Mouse (Mus musculus) cerebellum, adult 8-10 months (tissue): Measurements from ENCODE around the gene Wnt1.

ENCODE experiments used
- DNase-seq: peaks from one replicate; pipeline ENCODE4 v3.0.0; 2022

Gene Wnt1

GRCm38 (mm10) chr15:98839161-98839560, 49.5 kb downstream of the Wnt1 start:
- no peak for DNase-seq

DNA sequence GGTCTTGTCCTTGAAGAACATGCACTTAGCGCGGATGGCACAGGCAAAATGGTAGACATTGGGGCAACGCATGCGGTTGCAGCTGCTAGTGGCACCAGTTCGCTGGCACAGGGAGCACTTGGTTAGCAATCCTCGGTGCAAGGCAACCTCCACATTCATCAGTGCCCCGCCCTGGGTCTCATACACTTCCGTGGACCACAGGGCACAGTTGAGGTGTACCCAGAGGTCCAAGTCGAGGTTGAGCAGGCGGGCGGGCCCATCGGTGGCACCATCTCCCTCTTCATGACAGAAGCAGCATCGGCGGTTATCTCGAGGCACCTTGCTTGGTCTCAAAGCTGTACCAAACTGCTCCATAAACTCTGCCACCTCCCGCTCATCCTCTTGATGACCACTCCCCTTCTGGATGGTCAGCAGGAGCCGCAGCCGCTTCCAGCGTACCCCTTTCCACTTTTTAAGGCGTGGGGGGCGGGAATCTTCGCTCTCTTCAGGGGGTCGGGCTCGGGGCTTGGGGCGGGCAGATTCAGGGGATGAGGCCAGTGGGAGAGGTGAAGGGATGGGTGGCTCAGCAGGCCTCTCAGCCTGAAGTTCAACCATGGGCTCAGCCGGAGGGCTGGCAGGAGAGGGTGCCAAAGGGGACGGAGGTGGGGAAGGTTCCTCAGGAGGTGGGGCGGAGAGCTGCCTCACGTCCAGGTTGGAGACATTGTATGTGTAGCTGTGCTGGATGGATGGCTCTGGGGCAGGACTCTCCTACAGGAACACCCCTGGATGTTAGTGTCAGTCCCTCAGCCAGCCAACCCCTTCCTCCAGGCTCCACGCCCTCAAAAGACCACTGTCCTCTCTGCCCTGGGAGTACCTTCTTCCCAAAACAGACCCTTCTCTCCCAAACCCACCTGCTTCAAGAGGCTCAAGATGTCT, 50.3 kb downstream of the Wnt1 start:
- no peak for DNase-seq
